Mouse (Mus musculus) liver, postnatal 0 days (tissue): ENCODE results near the gene E030030I06Rik.
"Not testable (repeated sequence)": the region's sequence is repeated elsewhere in the genome, so short reads cannot be mapped to it uniquely, and the experiment has no call there.

Experiments used
- CTCF ChIP-seq: sonication (generic); IDR thresholded peaks from 2 replicates; pipeline ENCODE4 v1.5.1; 2016; ENCODE audit warnings: antibody characterized with exemption, low read depth
- EP300 ChIP-seq: IDR thresholded peaks from 2 replicates; pipeline ENCODE4 v1.6.1; 2016; ENCODE audit warnings: antibody characterized with exemption, low read depth, mild to moderate bottlenecking

GRCm38 (mm10) chr10:22158310-22158999 is 9.4 kb upstream of the E030030I06Rik start, which contains the start of the genes Raet1e and H60b:
- peak; percentile 28; the same call in 1 of the 2 replicates for TF ChIP-seq CTCF
- TF ChIP-seq EP300: not testable (repeated sequence)
